Mouse (Mus musculus): ENCODE data around the gene Dhx35. TPM values are rescaled to one million over a fixed set of nuclear protein-coding genes. Genes with fewer than 3 reads are reported as not detected.

The Dhx35 gene
- polyA plus RNA-seq, 2 experiments = 3.2 to 4.6 TPM

DNA sequence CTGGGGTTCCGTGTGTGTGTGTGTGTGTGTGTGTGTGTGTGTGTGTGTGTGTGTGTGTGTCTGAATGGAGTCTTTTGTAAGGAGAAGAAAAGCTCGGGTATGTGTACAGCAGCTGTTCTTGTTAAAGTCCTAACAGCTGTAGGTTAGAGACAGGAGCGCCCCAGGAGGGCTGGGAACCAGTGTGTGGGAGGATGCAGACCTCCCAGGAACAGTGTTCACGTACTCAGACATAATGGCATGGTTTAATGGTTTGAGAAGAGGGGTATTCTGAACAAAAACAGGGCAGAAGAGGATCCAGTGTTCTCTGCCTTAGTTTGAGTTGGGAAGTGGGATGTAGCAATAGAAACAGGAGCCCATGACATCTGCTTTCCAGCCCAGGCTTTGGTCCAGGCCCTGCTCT is 4.7 kb downstream of the Dhx35 start:
- H3K9ac ChIP-seq (replicated peaks) = no peak overlapping the region
- no peak overlapping the region for H3K4me3 ChIP-seq (ENCODE audit: insufficient read depth in 1 of 2, low read depth in 2 of 2, low read length in 2 of 2)
- H3K27ac ChIP-seq = no peak overlapping the region
- H3K4me1 ChIP-seq (replicated peaks; ENCODE audit: control insufficient read depth in 2 of 2, insufficient read depth in 2 of 2, low read length in 1 of 2) = peaks cover 4 to 10% of the 10 kb centered on the region in 2 experiments
- 80% methylated on average over 4 of the region's 4 CpGs for WGBS (ENCODE audit: insufficient replicate concordance)
- DNase-seq (ENCODE audit: low read depth in 3 of 3, low spot score in 3 of 3) (no peak), ATAC-seq (ENCODE audit: insufficient read depth) (no peak)
- H3K36me3 ChIP-seq (replicated peaks; ENCODE audit: control insufficient read depth, insufficient read depth, low read depth) = no peaks in the 10 kb centered on the region; the same call in 1 of the 2 replicates
- H3K27me3 ChIP-seq (ENCODE audit: control insufficient read depth, insufficient read depth, low read length) = no peaks in the 10 kb centered on the region
- no peaks in the 10 kb centered on the region for H3K9me3 ChIP-seq (ENCODE audit: control insufficient read depth, low read length)
- TF ChIP-seq EP300 (IDR thresholded peaks at IDR 0.05; ENCODE audit: low read depth) (no peak), CTCF (IDR thresholded peaks at IDR 0.05; ENCODE audit: low read depth) (no peak)
- no peak overlapping the region for H3K4me2 ChIP-seq (ENCODE audit: low read depth)

DNA sequence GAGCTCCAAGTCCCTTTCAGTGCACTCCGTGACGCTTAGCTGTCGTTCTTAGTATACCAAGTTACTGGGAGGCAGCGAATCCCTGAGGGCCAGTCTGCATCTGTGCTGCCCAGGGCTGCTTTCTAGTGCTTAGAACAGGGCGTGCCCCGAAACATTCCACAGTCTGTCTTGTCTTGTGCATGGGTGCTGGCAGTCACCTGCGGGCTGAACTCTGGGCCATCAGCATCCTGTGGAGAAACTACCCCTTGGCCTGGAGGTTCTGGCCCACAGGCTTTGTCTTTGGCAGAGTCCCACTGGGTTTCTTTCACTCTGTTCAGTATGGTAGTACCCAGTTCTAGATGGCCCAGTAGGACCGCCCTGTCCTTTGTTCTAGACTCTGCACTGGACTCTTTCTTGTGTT is 6.2 kb downstream of the Dhx35 start:
- H3K27ac ChIP-seq = no peak overlapping the region
- no peaks in the 10 kb centered on the region for H3K27me3 ChIP-seq (ENCODE audit: control insufficient read depth, insufficient read depth, low read length)
- H3K4me3 ChIP-seq (ENCODE audit: insufficient read depth in 1 of 2, low read depth in 2 of 2, low read length in 2 of 2) = no peak overlapping the region
- H3K9me3 ChIP-seq (ENCODE audit: control insufficient read depth, low read length) = no peaks in the 10 kb centered on the region
- H3K9ac ChIP-seq (replicated peaks) = no peak overlapping the region
- TF ChIP-seq EP300 (IDR thresholded peaks at IDR 0.05; ENCODE audit: low read depth) (no peak), CTCF (IDR thresholded peaks at IDR 0.05; ENCODE audit: low read depth) (no peak)
- WGBS (ENCODE audit: insufficient replicate concordance) = 82% methylated on average over 8 of the region's 8 CpGs
- DNase-seq (ENCODE audit: low read depth in 3 of 3, low spot score in 3 of 3) = no peak
- H3K4me2 ChIP-seq (ENCODE audit: low read depth) = no peak overlapping the region
- no peak for ATAC-seq (ENCODE audit: insufficient read depth)
- H3K36me3 ChIP-seq (replicated peaks; ENCODE audit: control insufficient read depth, insufficient read depth, low read depth) = no peaks in the 10 kb centered on the region; the same call in 1 of the 2 replicates
- peaks cover 0 to 1% of the 10 kb centered on the region in 2 experiments; a peak in 3 of 4 replicates for H3K4me1 ChIP-seq (replicated peaks; ENCODE audit: control insufficient read depth in 2 of 2, insufficient read depth in 2 of 2, low read length in 1 of 2)

GRCm38 (mm10) chr2:158803575-158803974 is 9.0 kb downstream of the Dhx35 start:
- Histone ChIP-seq H3K4me1 (replicated peaks; ENCODE audit: control insufficient read depth in 2 of 2, insufficient read depth in 2 of 2, low read length in 1 of 2) (no peaks in the 10 kb centered on the region), H3K9me3 (ENCODE audit: control insufficient read depth, low read length) (no peaks in the 10 kb centered on the region), H3K9ac (replicated peaks) (no peak overlapping the region), H3K4me3 (ENCODE audit: insufficient read depth in 1 of 2, low read depth in 2 of 2, low read length in 2 of 2) (no peak overlapping the region), H3K4me2 (ENCODE audit: low read depth) (no peak overlapping the region), H3K27me3 (ENCODE audit: control insufficient read depth, insufficient read depth, low read length) (no peaks in the 10 kb centered on the region), H3K36me3 (replicated peaks; ENCODE audit: control insufficient read depth, insufficient read depth, low read depth) (no peaks in the 10 kb centered on the region; the same call in 1 of the 2 replicates), H3K27ac (no peak overlapping the region)
- TF ChIP-seq EP300 (IDR thresholded peaks at IDR 0.05; ENCODE audit: low read depth) (no peak), CTCF (IDR thresholded peaks at IDR 0.05; ENCODE audit: low read depth) (no peak)
- ATAC-seq (ENCODE audit: insufficient read depth) (no peak), DNase-seq (ENCODE audit: low read depth in 3 of 3, low spot score in 3 of 3) (no peak)
- WGBS (ENCODE audit: insufficient replicate concordance) = 65% methylated on average over 8 of the region's 8 CpGs

- no peak overlapping the region for H3K27ac ChIP-seq
- no peak overlapping the region for H3K9ac ChIP-seq (replicated peaks)
- H3K4me1 ChIP-seq (replicated peaks; ENCODE audit: control insufficient read depth in 2 of 2, insufficient read depth in 2 of 2, low read length in 1 of 2) = no peaks in the 10 kb centered on the region
- H3K36me3 ChIP-seq (replicated peaks; ENCODE audit: control insufficient read depth, insufficient read depth, low read depth) = no peaks in the 10 kb centered on the region; the same call in 1 of the 2 replicates
- TF ChIP-seq EP300 (IDR thresholded peaks at IDR 0.05; ENCODE audit: low read depth) = no peak
- no peak for TF ChIP-seq CTCF (IDR thresholded peaks at IDR 0.05; ENCODE audit: low read depth)
- no peaks in the 10 kb centered on the region for H3K27me3 ChIP-seq (ENCODE audit: control insufficient read depth, insufficient read depth, low read length)
- no peaks in the 10 kb centered on the region for H3K9me3 ChIP-seq (ENCODE audit: control insufficient read depth, low read length)
- DNase-seq (ENCODE audit: low read depth in 3 of 3, low spot score in 3 of 3) (no peak), ATAC-seq (ENCODE audit: insufficient read depth) (no peak)
- H3K4me3 ChIP-seq (ENCODE audit: insufficient read depth in 1 of 2, low read depth in 2 of 2, low read length in 2 of 2) = no peak overlapping the region
- no peak overlapping the region for H3K4me2 ChIP-seq (ENCODE audit: low read depth)
These were observed 21.1 kb downstream of the Dhx35 start for GRCm38 (mm10) chr2:158815686-158816085.

- Histone ChIP-seq H3K4me3 (ENCODE audit: insufficient read depth in 1 of 2, low read depth in 2 of 2, low read length in 2 of 2) (no peak overlapping the region), H3K4me1 (replicated peaks; ENCODE audit: control insufficient read depth in 2 of 2, insufficient read depth in 2 of 2, low read length in 1 of 2) (no peaks in the 10 kb centered on the region), H3K36me3 (replicated peaks; ENCODE audit: control insufficient read depth, insufficient read depth, low read depth) (no peaks in the 10 kb centered on the region; the same call in 1 of the 2 replicates), H3K27me3 (ENCODE audit: control insufficient read depth, insufficient read depth, low read length) (no peaks in the 10 kb centered on the region), H3K4me2 (ENCODE audit: low read depth) (no peak overlapping the region), H3K27ac (no peak overlapping the region), H3K9me3 (ENCODE audit: control insufficient read depth, low read length) (no peaks in the 10 kb centered on the region), H3K9ac (replicated peaks) (no peak overlapping the region)
- DNase-seq (ENCODE audit: low read depth in 3 of 3, low spot score in 3 of 3) (no peak), ATAC-seq (ENCODE audit: insufficient read depth) (no peak)
- TF ChIP-seq CTCF (IDR thresholded peaks at IDR 0.05; ENCODE audit: low read depth) (no peak), EP300 (IDR thresholded peaks at IDR 0.05; ENCODE audit: low read depth) (no peak)
- 75% methylated on average over 4 of the region's 4 CpGs for WGBS (ENCODE audit: insufficient replicate concordance)
These were observed 21.6 kb downstream of the Dhx35 start for GRCm38 (mm10) chr2:158816239-158816638.
